Mouse (Mus musculus): ENCODE data around the gene Hdac10. TPM values are rescaled to one million over a fixed set of nuclear protein-coding genes. Genes with fewer than 3 reads are reported as not detected.
A peak's percentile ranks its signal among the peaks of the same experiment; 100 is the strongest.

The Hdac10 gene
- polyA plus RNA-seq, 1 experiment from 2014 or later: 18.7 TPM

DNA sequence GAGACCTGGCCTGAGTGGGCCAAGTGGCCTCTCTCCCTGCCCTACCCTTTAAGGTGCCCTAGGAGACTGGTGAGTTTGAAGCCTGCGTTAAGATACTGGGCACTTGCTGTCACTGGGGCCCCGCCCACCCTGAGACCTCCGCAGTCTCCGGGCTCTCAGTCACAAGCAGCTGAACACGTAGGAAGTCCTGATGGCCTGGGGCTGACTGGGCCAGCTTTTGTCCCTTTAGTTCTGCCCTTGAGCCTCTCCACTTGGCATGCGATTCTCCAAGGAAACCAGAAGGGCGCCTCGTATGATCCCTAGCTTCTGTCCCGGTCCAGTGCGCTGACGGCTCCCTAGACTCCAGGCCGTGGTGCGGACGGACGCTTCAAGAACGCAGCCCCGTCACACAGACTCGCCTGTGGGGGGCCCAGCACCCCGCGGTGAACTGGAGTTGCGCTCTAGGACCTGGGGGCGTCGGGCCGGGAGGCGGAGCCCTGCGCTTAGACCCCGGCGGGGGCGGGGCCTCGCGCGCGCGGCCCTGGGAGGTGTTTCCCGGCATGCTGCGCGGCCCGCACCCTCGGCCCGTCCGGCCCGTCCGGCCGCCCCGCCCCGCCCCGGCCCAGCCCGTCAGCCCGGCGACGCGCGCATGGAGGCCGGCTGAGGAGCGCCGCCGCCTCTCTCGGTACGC is 52.9 kb downstream of the Hdac10 start:
- H3K4me3 ChIP-seq: peak overlapping the region; percentile 90
- H3K9me3 ChIP-seq (replicated peaks): no peaks in the 10 kb centered on the region
- H3K27me3 ChIP-seq (ENCODE audit: low read depth, poor library complexity, severe bottlenecking): peaks cover 5% of the 10 kb centered on the region; the same call in 1 of the 2 replicates
- DNase-seq (ENCODE audit: low spot score): peak; percentile 92
- 2% methylated on average over 48 of the region's 59 CpGs for WGBS
- H3K4me1 ChIP-seq: peaks cover 45% of the 10 kb centered on the region
- peak overlapping the region; percentile 94 for H3K27ac ChIP-seq (replicated peaks)
- H3K36me3 ChIP-seq: peaks cover 9% of the 10 kb centered on the region; the same call in 1 of the 2 replicates

- peaks cover 45% of the 10 kb centered on the region for H3K4me1 ChIP-seq
- DNase-seq (ENCODE audit: low spot score): no peak
- WGBS: 25% methylated on average over 11 of the region's 11 CpGs
Observed at GRCm38 (mm10) chr15:89074613-89075477, 53.7 kb downstream of the Hdac10 start, which contains the start of gene Trabd. Gene Trabd (plus strand): TSS chr15:89075124.

DNA sequence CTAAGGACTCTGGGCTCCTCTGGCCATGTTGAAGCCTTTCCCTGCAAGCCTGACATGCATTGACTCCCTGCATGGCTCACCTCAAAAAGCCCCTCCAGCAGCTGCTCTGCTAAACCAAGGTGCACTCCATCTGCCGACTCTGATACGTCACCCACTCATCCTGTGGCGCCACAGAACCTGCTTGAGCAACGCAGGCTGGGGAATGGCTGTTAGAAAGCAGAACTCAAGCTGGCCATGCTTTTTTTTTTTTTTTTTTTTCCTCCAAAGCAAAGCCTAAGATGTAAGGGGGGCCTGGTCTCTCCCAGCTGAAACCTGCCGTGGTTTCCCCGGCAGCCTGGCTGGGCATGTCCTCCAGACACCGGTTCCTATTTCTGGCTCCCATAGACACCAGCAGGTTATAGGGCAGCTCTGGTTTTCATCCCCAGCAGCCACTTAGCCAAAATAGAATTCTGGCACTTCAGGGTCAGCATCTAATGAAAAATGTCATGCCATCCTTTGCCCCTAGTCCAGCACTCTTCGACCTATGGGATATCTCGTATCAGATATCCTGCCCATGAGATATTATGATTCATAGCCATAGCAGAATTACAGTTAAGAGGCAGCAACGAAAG is 54.4 kb downstream of the Hdac10 start:
- Histone ChIP-seq H3K27ac (replicated peaks) (peak overlapping the region; percentile 94; the same call in 1 of the 2 replicates), H3K36me3 (no peaks in the 10 kb centered on the region), H3K4me3 (peak overlapping the region; percentile 90; the same call in 1 of the 2 replicates), H3K9me3 (replicated peaks) (no peaks in the 10 kb centered on the region), H3K4me1 (peaks cover 45% of the 10 kb centered on the region), H3K27me3 (ENCODE audit: low read depth, poor library complexity, severe bottlenecking) (peaks cover 19% of the 10 kb centered on the region)
- 89% methylated on average over 10 of the region's 10 CpGs for WGBS
- DNase-seq (ENCODE audit: low spot score): no peak

More at GRCm38 (mm10) chr15:89074613-89075477, 53.7 kb downstream of the Hdac10 start, which contains the start of gene Trabd:
- Histone ChIP-seq H3K27me3 (ENCODE audit: low read depth, poor library complexity, severe bottlenecking) (peaks cover 12% of the 10 kb centered on the region), H3K36me3 (0 out of 2 replicates have a peak, but pooled peaks cover 6% of the 10 kb centered on the region), H3K27ac (replicated peaks) (peak within 1 kb of the TSS; percentile 94), H3K4me3 (peak within 1 kb of the TSS; percentile 90), H3K9me3 (replicated peaks) (no peaks in the 10 kb centered on the region)

Small RNA genes within 50 kb of the gene (microRNA-seq; reads per million reads assigned to microRNA genes)
- gene Mir7118: not detected

Other genes starting within 250 kb of the Hdac10 start
- not detected in 2 replicates for gene Ttll8, start 174.3 kb downstream of the Hdac10 start, polyA plus RNA-seq (2016; fragmentation: Nextera tagmentation; extraction: Ambion mirVana)
- gene Mlc1, start 149.7 kb downstream of the Hdac10 start, polyA plus RNA-seq (2016; fragmentation: Nextera tagmentation; extraction: Ambion mirVana): 4.5 and 4.9 TPM in 2 replicates
- not detected in 2 replicates for gene Mov10l1, start 145.8 kb downstream of the Hdac10 start, polyA plus RNA-seq (2016; fragmentation: Nextera tagmentation; extraction: Ambion mirVana)
- 0.28 and 0.47 TPM in 2 replicates for gene Panx2, start 69.0 kb downstream of the Hdac10 start, polyA plus RNA-seq (2016; fragmentation: Nextera tagmentation; extraction: Ambion mirVana)
- 53.6 and 53.7 TPM in 2 replicates for gene Trabd, start 53.6 kb downstream of the Hdac10 start, polyA plus RNA-seq (2016; fragmentation: Nextera tagmentation; extraction: Ambion mirVana)
- gene Selenoo, start 39.6 kb downstream of the Hdac10 start, polyA plus RNA-seq (2016; fragmentation: Nextera tagmentation; extraction: Ambion mirVana): 16.2 and 19.3 TPM in 2 replicates
- 24.7 and 25.6 TPM in 2 replicates for gene Tubgcp6, start 5.6 kb downstream of the Hdac10 start, polyA plus RNA-seq (2016; fragmentation: Nextera tagmentation; extraction: Ambion mirVana)
- 31.8 and 36.7 TPM in 2 replicates for gene Mapk12, start 12.0 kb upstream of the Hdac10 start, polyA plus RNA-seq (2016; fragmentation: Nextera tagmentation; extraction: Ambion mirVana)
- gene Mapk11, start 20.9 kb upstream of the Hdac10 start, polyA plus RNA-seq (2016; fragmentation: Nextera tagmentation; extraction: Ambion mirVana): 38.8 and 47.4 TPM in 2 replicates
- 130 and 144 TPM in 2 replicates for gene Plxnb2, start 52.1 kb upstream of the Hdac10 start, polyA plus RNA-seq (2016; fragmentation: Nextera tagmentation; extraction: Ambion mirVana)
- 27.7 and 37.3 TPM in 2 replicates for gene Dennd6b, start 67.8 kb upstream of the Hdac10 start, polyA plus RNA-seq (2016; fragmentation: Nextera tagmentation; extraction: Ambion mirVana)
- gene Ppp6r2, start 82.9 kb upstream of the Hdac10 start, polyA plus RNA-seq (2016; fragmentation: Nextera tagmentation; extraction: Ambion mirVana): 25.4 and 41.8 TPM in 2 replicates
- gene Sbf1, start 186.6 kb upstream of the Hdac10 start, polyA plus RNA-seq (2016; fragmentation: Nextera tagmentation; extraction: Ambion mirVana): 78.3 and 93.5 TPM in 2 replicates
- gene Adm2, start 194.0 kb upstream of the Hdac10 start, polyA plus RNA-seq (2016; fragmentation: Nextera tagmentation; extraction: Ambion mirVana): 0.20 and 0.21 TPM in 2 replicates
- gene Miox, start 205.7 kb upstream of the Hdac10 start, polyA plus RNA-seq (2016; fragmentation: Nextera tagmentation; extraction: Ambion mirVana): not detected in 2 replicates
- gene Lmf2, start 227.0 kb upstream of the Hdac10 start, polyA plus RNA-seq (2016; fragmentation: Nextera tagmentation; extraction: Ambion mirVana): 53.7 and 56.2 TPM in 2 replicates
- 191 and 197 TPM in 2 replicates for gene Ncaph2, start 227.0 kb upstream of the Hdac10 start, polyA plus RNA-seq (2016; fragmentation: Nextera tagmentation; extraction: Ambion mirVana)
- 6.4 and 7.1 TPM in 2 replicates for gene Sco2, start 245.1 kb upstream of the Hdac10 start, polyA plus RNA-seq (2016; fragmentation: Nextera tagmentation; extraction: Ambion mirVana)
- gene Tymp, start 248.3 kb upstream of the Hdac10 start, polyA plus RNA-seq (2016; fragmentation: Nextera tagmentation; extraction: Ambion mirVana): 1.5 and 1.6 TPM in 2 replicates

Data from midbrain, embryonic 10.5 days (tissue).